ENCODE assay signal across 8 mouse cellular contexts in the genomic region with DNA sequence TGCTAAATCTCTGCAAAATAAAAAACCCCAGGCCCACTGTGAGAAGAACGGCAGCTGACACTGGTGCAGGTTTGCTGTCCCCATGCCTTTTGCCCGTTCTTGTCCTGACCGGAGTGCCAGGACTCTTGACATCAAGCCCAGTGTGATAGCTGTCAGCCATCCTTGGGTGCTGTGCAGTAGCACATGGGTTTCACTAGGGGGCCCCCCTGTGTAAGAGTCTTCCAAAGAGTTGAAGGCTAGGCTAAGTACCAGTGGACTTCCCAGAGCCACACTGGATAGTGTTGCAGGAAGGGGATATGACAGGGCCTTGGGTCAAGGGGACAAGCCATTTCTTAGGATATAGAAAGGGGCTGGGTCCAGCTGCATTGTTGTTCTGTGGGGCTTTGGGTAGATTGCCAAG. TPM values are rescaled to one million over a fixed set of nuclear protein-coding genes. Genes with fewer than 3 reads are reported as not detected.
DNase-seq lines count a peak whose midpoint lies in the region; ATAC-seq and TF ChIP-seq lines count a peak whose summit lies in the region.

No protein-coding gene starts in this region.

- H3K9ac ChIP-seq in ES-E14 (ENCODE audit: insufficient read depth, low read depth, low read length, poor library complexity, severe bottlenecking), result no peak overlapping the region
- H3K9ac ChIP-seq in forebrain, embryonic 12.5 days, result no peak overlapping the region
- H3K9ac ChIP-seq in lung, embryonic 15.5 days, result no peak overlapping the region

- H3K4me2 ChIP-seq in forebrain, embryonic 12.5 days, result no peak overlapping the region
- H3K4me2 ChIP-seq in lung, embryonic 15.5 days, result no peak overlapping the region

- no peaks in the 10 kb centered on the region for H3K36me3 ChIP-seq in ES-E14 (ENCODE audit: control insufficient read depth, insufficient read depth, low read length, poor library complexity, severe bottlenecking)
- peaks cover 30% of the 10 kb centered on the region for H3K36me3 ChIP-seq in forebrain, embryonic 12.5 days (replicated peaks)
- peaks cover 38% of the 10 kb centered on the region for H3K36me3 ChIP-seq in hindbrain, embryonic 10.5 days
- H3K36me3 ChIP-seq in lung, embryonic 15.5 days, result peaks cover 16% of the 10 kb centered on the region; the same call in 1 of the 2 replicates

- 57% methylated on average over 3 of the region's 3 CpGs for WGBS in forebrain, embryonic 12.5 days
- 53% methylated on average over 3 of the region's 3 CpGs for WGBS in hindbrain, embryonic 10.5 days
- WGBS in lung, embryonic 15.5 days, result 39% methylated on average over 3 of the region's 3 CpGs

- no peaks in the 10 kb centered on the region for H3K9me3 ChIP-seq in ES-E14 (ENCODE audit: control insufficient read depth, insufficient read depth, low read depth, low read length)
- no peaks in the 10 kb centered on the region for H3K9me3 ChIP-seq in forebrain, embryonic 12.5 days
- no peaks in the 10 kb centered on the region for H3K9me3 ChIP-seq in hindbrain, embryonic 10.5 days
- H3K9me3 ChIP-seq in lung, embryonic 15.5 days, result no peaks in the 10 kb centered on the region

- peaks cover 32% of the 10 kb centered on the region for H3K27me3 ChIP-seq in forebrain, embryonic 12.5 days
- peaks cover 42% of the 10 kb centered on the region for H3K27me3 ChIP-seq in hindbrain, embryonic 10.5 days (ENCODE audit: insufficient read depth, poor library complexity, severe bottlenecking)
- peaks cover 5% of the 10 kb centered on the region for H3K27me3 ChIP-seq in lung, embryonic 15.5 days

- in situ Hi-C loops in ES-E14 (cut with MboI; ENCODE audit: low sequenced_read_pairs in 2 of 2, unreplicated experiment in 2 of 2), result no loop called here

- peak; percentile 44 for DNase-seq in ES-E14 (ENCODE audit: low read depth, low spot score)
- DNase-seq in c-Kit-negative CD71-positive TER-119-positive erythroid progenitor cells, embryonic 14.5 days (ENCODE audit: low read depth, low spot score), result peak; percentile 69
- peak; percentile 61 for DNase-seq in hindbrain, embryonic 10.5 days (ENCODE audit: low spot score)
- DNase-seq in layer of hippocampus, adult 9-11 months, result peak; percentile 53
- DNase-seq in retina, postnatal 1 day, result peak; percentile 81
- peak; percentile 63 for DNase-seq in urinary bladder, postnatal 25 days (ENCODE audit: low spot score)

- ATAC-seq in forebrain, embryonic 12.5 days (ENCODE audit: low FRiP score), result 0 out of 2 replicates have a peak, but pooled peaks have one; percentile 59
- 0 out of 2 replicates have a peak, but pooled peaks have one; percentile 12 for ATAC-seq in lung, embryonic 15.5 days (ENCODE audit: borderline replicate concordance, extremely low read depth, low FRiP score, low TSS enrichment)

- no peaks in the 10 kb centered on the region for H3K4me1 ChIP-seq in ES-E14 (ENCODE audit: control insufficient read depth in 2 of 2, insufficient read depth in 2 of 2, low read length in 2 of 2, poor library complexity in 1 of 2)
- no peaks in the 10 kb centered on the region for H3K4me1 ChIP-seq in forebrain, embryonic 12.5 days
- H3K4me1 ChIP-seq in hindbrain, embryonic 10.5 days (replicated peaks), result peaks cover 18% of the 10 kb centered on the region
- H3K4me1 ChIP-seq in lung, embryonic 15.5 days, result no peaks in the 10 kb centered on the region

- no peak overlapping the region for H3K4me3 ChIP-seq in ES-E14 (ENCODE audit: insufficient read depth in 1 of 2, low read depth in 1 of 2, low read length in 2 of 2, poor library complexity in 1 of 2, severe bottlenecking in 1 of 2)
- no peak overlapping the region for H3K4me3 ChIP-seq in forebrain, embryonic 12.5 days (replicated peaks)
- H3K4me3 ChIP-seq in hindbrain, embryonic 10.5 days, result no peak overlapping the region
- no peak overlapping the region for H3K4me3 ChIP-seq in lung, embryonic 15.5 days

- H3K27ac ChIP-seq in ES-E14 (ENCODE audit: insufficient read depth, low read depth, low read length, poor library complexity, severe bottlenecking), result no peak overlapping the region
- no peak overlapping the region for H3K27ac ChIP-seq in forebrain, embryonic 12.5 days
- H3K27ac ChIP-seq in hindbrain, embryonic 10.5 days, result no peak overlapping the region
- no peak overlapping the region for H3K27ac ChIP-seq in lung, embryonic 15.5 days

TF ChIP-seq in ES-E14, 5 proteins besides CTCF, POLR2A, EP300 and RAD21:
- TF ChIP-seq HCFC1 (IDR thresholded peaks at IDR 0.05; ENCODE audit: borderline replicate concordance, insufficient read depth, low read length), result no peak
- no peak for TF ChIP-seq MAFK (IDR thresholded peaks at IDR 0.05; ENCODE audit: insufficient read depth, low read depth, low read length)
- no peak for TF ChIP-seq ZNF384 (IDR thresholded peaks at IDR 0.05; ENCODE audit: low read depth, low read length)
- TF ChIP-seq ZC3H11A (IDR thresholded peaks at IDR 0.05; ENCODE audit: borderline replicate concordance, low read depth, low read length), result no peak
- TF ChIP-seq CHD2 (IDR thresholded peaks at IDR 0.05; ENCODE audit: low read depth, low read length), result no peak

RNA-seq across cellular contexts. Expression of a gene that starts 9.9 kb away (rescaled TPM):
- total RNA-seq in ES-E14 (2012; rRNA removed), result 1.2 and 1.4 TPM in 2 replicates
- polyA plus RNA-seq in forebrain, embryonic 12.5 days (2016; fragmentation: Nextera tagmentation; extraction: Ambion mirVana), result 0.08 and 0.34 TPM in 2 replicates
- 0.27 and 0.38 TPM in 2 replicates for polyA plus RNA-seq in hindbrain, embryonic 10.5 days (2016; fragmentation: Nextera tagmentation; extraction: Ambion mirVana)
- polyA plus RNA-seq in lung, embryonic 15.5 days (2015; fragmentation: Nextera tagmentation; extraction: Ambion mirVana), result 0.46 and 0.70 TPM in 2 replicates

RNA-seq across cellular contexts. Expression of a gene that starts 30.2 kb away (rescaled TPM):
- 54.7 and 57.6 TPM in 2 replicates for total RNA-seq in ES-E14 (2012; rRNA removed)
- 26.9 and 29.5 TPM in 2 replicates for polyA plus RNA-seq in forebrain, embryonic 12.5 days (2016; fragmentation: Nextera tagmentation; extraction: Ambion mirVana)
- 19.0 and 25.0 TPM in 2 replicates for polyA plus RNA-seq in hindbrain, embryonic 10.5 days (2016; fragmentation: Nextera tagmentation; extraction: Ambion mirVana)
- polyA plus RNA-seq in lung, embryonic 15.5 days (2015; fragmentation: Nextera tagmentation; extraction: Ambion mirVana), result 17.3 and 19.6 TPM in 2 replicates

RNA-seq across cellular contexts. Expression of a gene that starts 53.7 kb away (rescaled TPM):
- total RNA-seq in ES-E14 (2012; rRNA removed), result 7.5 and 24.5 TPM in 2 replicates
- polyA plus RNA-seq in forebrain, embryonic 12.5 days (2016; fragmentation: Nextera tagmentation; extraction: Ambion mirVana), result 1.8 and 4.2 TPM in 2 replicates
- polyA plus RNA-seq in hindbrain, embryonic 10.5 days (2016; fragmentation: Nextera tagmentation; extraction: Ambion mirVana), result 2.9 and 4.3 TPM in 2 replicates
- 1.0 TPM in 2 replicates for polyA plus RNA-seq in lung, embryonic 15.5 days (2015; fragmentation: Nextera tagmentation; extraction: Ambion mirVana)

RNA-seq across cellular contexts. Expression of a gene that starts 56.1 kb away (rescaled TPM):
- total RNA-seq in ES-E14 (2012; rRNA removed), result 3.3 and 4.9 TPM in 2 replicates
- 18.3 and 22.0 TPM in 2 replicates for polyA plus RNA-seq in forebrain, embryonic 12.5 days (2016; fragmentation: Nextera tagmentation; extraction: Ambion mirVana)
- polyA plus RNA-seq in hindbrain, embryonic 10.5 days (2016; fragmentation: Nextera tagmentation; extraction: Ambion mirVana), result 14.8 and 16.7 TPM in 2 replicates
- polyA plus RNA-seq in lung, embryonic 15.5 days (2015; fragmentation: Nextera tagmentation; extraction: Ambion mirVana), result 14.2 and 17.6 TPM in 2 replicates
